Mouse (Mus musculus) hindbrain, embryonic 10.5 days (tissue): ENCODE results near the gene Ptpre. TPM values are rescaled to one million over a fixed set of nuclear protein-coding genes. Genes with fewer than 3 reads are reported as not detected.
A peak's percentile ranks its signal among the peaks of the same experiment; 100 is the strongest.

ENCODE experiments used
- DNase-seq: peaks from one replicate; pipeline ENCODE4 v3.0.0-alpha.2; 2017; ENCODE audit warnings: low spot score
- H3K27ac ChIP-seq: fragments of 300-500 bp; sonication (generic); 2 replicates; pipeline ENCODE4 v1.5.1; 2016; ENCODE audit warnings: mild to moderate bottlenecking, moderate library complexity
- H3K27me3 ChIP-seq: fragments of 300-500 bp; sonication (generic); 2 replicates; pipeline ENCODE4 v1.6.1; 2016; ENCODE audit warnings: mild to moderate bottlenecking; ENCODE audit not compliant: poor library complexity, insufficient read depth, severe bottlenecking
- H3K36me3 ChIP-seq: fragments of 300-500 bp; sonication (generic); 2 replicates; pipeline ENCODE4 v1.6.1; 2016; ENCODE audit warnings: mild to moderate bottlenecking, moderate library complexity
- H3K4me1 ChIP-seq: fragments of 300-500 bp; sonication (generic); replicated peaks from 2 replicates; pipeline ENCODE4 v1.6.1; 2016; ENCODE audit warnings: mild to moderate bottlenecking
- H3K4me3 ChIP-seq: fragments of 300-500 bp; sonication (generic); 2 replicates; pipeline ENCODE4 v1.5.1; 2016; ENCODE audit warnings: mild to moderate bottlenecking, moderate library complexity
- H3K9me3 ChIP-seq: fragments of 300-500 bp; sonication (generic); 2 replicates; pipeline ENCODE4 v1.6.1; 2016; ENCODE audit warnings: mild to moderate bottlenecking, moderate library complexity
- WGBS: fragments of 180-500 bp; shearing (Covaris S2); methylation state at CpG from one replicate; pipeline ENCODE4 v1.1.7; 2016; 5-methylcytosine and 5-hydroxymethylcytosine counted together
- polyA plus RNA-seq: library from polyadenylated mRNA; unstranded; fragments of >200 nt; fragmentation: Nextera tagmentation; extraction: Ambion mirVana; gene quantifications from 2 replicates; pipeline ENCODE4 v1.2.1, GENCODE M21; 2016

The Ptpre gene
- polyA plus RNA-seq, 1 experiment from 2014 or later, result 0.85 TPM

DNA sequence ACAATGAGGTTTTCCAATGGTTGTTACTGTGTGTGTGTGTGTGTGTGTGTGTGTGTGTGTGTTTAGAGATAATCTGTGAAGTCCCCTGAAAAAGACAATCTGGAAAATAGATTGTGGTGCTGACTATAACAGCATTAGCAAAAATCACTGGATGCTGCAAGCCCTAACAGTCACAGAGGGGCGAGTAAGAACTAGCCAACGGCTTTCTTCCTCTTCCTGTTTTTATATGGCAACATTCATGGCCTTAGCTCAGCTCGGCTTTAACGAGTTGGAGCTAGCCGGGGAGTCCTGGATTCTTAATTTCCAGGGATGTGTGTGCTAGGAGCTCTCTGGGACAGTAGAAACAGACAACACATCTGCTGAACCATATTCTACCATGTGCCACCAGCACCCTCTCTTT, 17.0 kb upstream of the Ptpre start:
- no peak overlapping the region for H3K4me3 ChIP-seq
- no peaks in the 10 kb centered on the region for H3K36me3 ChIP-seq
- 79% methylated on average over 5 of the region's 5 CpGs for WGBS

DNA sequence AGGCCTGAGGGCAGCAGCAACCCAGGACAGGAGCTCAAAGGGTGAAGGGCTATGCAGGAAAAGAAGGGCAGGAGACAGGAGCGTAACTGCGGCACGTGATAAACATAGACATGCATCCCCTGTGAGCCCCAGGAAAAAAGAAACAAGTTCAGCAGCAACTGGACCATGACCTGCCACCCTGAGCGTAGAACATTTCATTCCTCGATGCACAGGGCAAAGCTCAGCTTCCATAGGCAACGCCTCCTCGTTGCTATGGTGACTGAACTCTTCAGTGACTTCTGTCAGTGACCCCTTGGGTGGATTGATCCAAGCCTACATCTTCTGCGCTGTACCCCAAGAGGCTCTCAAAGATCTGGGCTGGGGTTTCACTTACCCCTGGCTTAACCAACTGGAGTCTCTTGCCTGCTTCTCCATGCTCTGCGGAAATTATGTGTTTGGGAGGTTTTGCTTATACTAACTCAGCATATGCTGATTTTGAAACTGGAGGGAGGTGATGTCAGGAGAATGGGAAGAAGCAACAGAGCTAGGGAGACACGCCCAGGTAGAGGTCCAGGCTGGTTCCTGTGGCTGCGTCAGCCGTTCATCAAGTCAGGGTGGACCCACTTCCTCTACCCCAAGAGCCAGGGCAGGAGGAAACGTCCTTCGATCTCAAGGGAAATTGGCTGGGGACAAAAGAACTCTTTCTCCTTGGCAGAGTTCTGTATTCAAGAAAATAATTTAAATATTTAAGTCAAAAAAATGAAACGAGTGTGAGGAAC, 15.3 kb upstream of the Ptpre start:
- Histone ChIP-seq H3K27me3 (peaks cover 6% of the 10 kb centered on the region; the same call in 1 of the 2 replicates), H3K27ac (no peak overlapping the region), H3K36me3 (no peaks in the 10 kb centered on the region), H3K4me1 (peaks cover 14% of the 10 kb centered on the region), H3K9me3 (no peaks in the 10 kb centered on the region), H3K4me3 (no peak overlapping the region)
- 58% methylated on average over 15 of the region's 15 CpGs for WGBS
- DNase-seq, result peak; percentile 36

More for the DNA sequence above, 17.0 kb upstream of the Ptpre start:
- H3K4me1 ChIP-seq, result peaks cover 14% of the 10 kb centered on the region
- peaks cover 3% of the 10 kb centered on the region; the same call in 1 of the 2 replicates for H3K27me3 ChIP-seq
- DNase-seq, result no peak
- H3K9me3 ChIP-seq, result no peaks in the 10 kb centered on the region
- H3K27ac ChIP-seq, result no peak overlapping the region

DNA sequence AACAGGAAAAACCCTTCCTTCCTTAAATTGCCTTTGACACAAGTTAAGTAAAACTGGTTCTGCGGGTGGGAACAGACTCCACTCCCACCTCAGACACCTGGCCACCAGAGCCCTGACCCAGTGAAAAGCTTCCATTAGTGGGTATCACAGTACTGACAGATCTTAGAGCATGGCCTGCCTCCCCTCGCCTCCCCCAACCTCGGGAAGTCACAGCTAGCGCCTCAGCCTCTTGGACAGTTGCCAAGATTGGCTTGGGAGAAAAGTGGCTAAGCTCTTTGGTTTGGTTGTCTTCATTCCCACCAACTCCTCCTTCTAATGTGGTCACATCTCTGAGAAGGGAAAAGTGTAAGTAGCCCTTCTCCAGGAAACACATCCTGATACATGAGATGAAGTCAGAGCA, 13.3 kb upstream of the Ptpre start:
- no peak for DNase-seq
- peaks cover 6% of the 10 kb centered on the region; the same call in 1 of the 2 replicates for H3K27me3 ChIP-seq
- 75% methylated on average over 4 of the region's 4 CpGs for WGBS

DNA sequence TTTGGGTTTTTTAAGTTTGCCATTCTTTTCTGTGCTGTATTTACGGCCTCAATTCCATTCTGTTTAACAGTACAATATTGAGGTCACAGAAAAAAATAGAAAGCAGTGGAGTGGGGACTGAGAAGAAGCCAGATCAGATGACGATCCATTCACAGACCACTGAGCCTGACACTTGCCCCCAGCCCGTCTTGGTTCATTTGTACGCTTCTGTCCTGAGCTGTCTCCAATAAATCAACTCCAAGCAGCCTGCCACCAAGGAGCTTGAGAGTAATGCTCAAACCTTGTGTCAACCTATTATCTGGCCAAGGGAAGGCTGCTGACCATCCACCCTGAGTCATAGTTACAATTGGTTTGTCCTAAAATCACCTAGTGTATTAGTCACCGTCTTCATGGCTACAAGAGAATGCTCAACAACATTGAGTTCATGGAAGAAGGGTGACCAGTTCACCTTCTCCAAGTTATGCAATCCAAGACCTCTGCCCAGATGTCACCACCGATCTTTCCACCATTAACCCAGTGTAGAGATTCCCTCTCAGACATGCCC, 12.8 kb upstream of the Ptpre start:
- Histone ChIP-seq H3K9me3 (no peaks in the 10 kb centered on the region), H3K4me1 (peaks cover 14% of the 10 kb centered on the region), H3K27ac (no peak overlapping the region), H3K4me3 (no peak overlapping the region), H3K36me3 (no peaks in the 10 kb centered on the region), H3K27me3 (peaks cover 6% of the 10 kb centered on the region; the same call in 1 of the 2 replicates)
- WGBS, result 85% methylated on average over 6 of the region's 6 CpGs
- DNase-seq, result no peak

More for the DNA sequence above, 13.3 kb upstream of the Ptpre start:
- Histone ChIP-seq H3K9me3 (no peaks in the 10 kb centered on the region), H3K4me3 (no peak overlapping the region), H3K36me3 (no peaks in the 10 kb centered on the region), H3K27ac (no peak overlapping the region), H3K4me1 (peaks cover 14% of the 10 kb centered on the region)

DNA sequence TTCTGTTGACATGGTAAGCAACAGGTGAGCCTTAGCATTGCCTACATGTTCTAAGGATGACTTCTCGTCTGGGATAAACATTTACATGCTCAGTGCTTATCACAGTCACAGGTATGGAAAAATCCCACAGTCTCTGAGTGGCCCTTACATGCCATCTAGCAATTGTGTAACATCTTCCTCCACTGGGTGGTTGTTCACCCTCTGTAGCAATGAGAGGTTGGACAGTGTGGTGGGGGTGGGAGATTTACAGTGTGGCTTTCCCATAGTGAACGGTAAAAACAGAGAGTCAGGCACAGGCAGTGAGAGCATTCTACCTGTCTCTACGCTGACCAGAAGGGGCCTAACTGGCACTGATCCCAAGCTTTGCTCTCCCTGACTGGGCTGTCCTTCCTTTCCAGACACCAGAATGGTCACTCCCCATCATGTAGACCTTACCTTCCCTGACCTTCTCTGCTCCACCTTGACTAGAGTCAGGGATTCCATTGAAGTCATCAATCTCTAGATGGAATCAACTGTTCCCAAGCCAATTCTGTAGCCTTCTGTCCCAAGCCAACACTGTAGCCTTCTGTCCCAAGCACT, 10.6 kb upstream of the Ptpre start:
- Histone ChIP-seq H3K27ac (no peak overlapping the region), H3K4me3 (no peak overlapping the region), H3K36me3 (no peaks in the 10 kb centered on the region), H3K27me3 (peaks cover 6% of the 10 kb centered on the region; the same call in 1 of the 2 replicates), H3K9me3 (no peaks in the 10 kb centered on the region), H3K4me1 (peaks cover 8% of the 10 kb centered on the region)
- no peak for DNase-seq
- WGBS, result 93% methylated on average over 3 of the region's 3 CpGs

DNA sequence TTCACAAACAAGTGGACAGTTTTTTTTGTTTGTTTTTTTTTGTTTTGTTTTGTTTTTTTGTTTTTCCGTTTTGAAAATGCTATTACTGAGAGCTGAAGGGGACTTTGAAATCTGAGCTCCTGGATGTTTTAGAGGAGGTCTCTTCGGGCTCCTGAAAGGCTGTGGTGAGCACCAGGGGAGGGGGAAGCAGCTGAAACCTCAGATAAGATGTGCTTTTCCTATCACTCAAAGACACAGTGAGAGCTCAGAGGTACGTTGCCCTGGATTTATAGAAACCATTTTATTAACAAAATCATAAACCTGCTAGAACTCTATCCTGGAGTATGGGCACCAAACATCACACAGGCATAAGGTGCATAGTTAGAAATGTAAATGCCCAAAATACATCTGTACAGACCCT, 10.1 kb upstream of the Ptpre start:
- Histone ChIP-seq H3K36me3 (no peaks in the 10 kb centered on the region), H3K4me1 (peaks cover 3% of the 10 kb centered on the region; the same call in 1 of the 2 replicates), H3K4me3 (no peak overlapping the region), H3K9me3 (no peaks in the 10 kb centered on the region), H3K27ac (no peak overlapping the region), H3K27me3 (peaks cover 6% of the 10 kb centered on the region; the same call in 1 of the 2 replicates)
- no peak for DNase-seq
- 66% methylated on average over 3 of the region's 3 CpGs for WGBS

DNA sequence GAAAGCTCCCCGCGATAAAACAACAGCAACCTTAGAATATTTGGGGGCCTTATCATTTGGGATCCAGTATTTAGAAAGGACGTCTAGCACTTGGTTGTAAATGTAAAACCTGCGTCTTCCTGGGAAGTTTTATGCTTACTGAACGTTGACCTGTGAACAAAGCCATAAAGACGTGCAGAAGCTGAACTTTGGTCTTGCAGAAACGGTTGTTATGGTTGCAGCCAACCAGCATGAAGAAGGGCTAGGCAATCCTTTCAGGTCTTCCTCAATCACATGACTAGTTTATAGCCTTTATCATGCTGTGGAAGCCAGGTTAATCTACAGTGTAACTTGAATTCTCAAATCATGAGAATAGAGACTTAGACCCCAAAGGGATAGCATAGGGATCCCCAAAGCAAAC, 8.8 kb upstream of the Ptpre start, which contains the start of gene Clrn3:
Clrn3 (minus strand) TSS at position 140 of the 400 bp plus-strand sequence.
- Histone ChIP-seq H3K9me3 (no peaks in the 10 kb centered on the region), H3K4me3 (no peak within 1 kb of the TSS), H3K36me3 (no peaks in the 10 kb centered on the region), H3K4me1 (no peaks in the 10 kb centered on the region), H3K27me3 (0 out of 2 replicates have a peak, but pooled peaks cover 5% of the 10 kb centered on the region), H3K27ac (no peak within 1 kb of the TSS)
- DNase-seq, result no peak
- WGBS, result 88% methylated on average over 7 of the region's 7 CpGs

DNA sequence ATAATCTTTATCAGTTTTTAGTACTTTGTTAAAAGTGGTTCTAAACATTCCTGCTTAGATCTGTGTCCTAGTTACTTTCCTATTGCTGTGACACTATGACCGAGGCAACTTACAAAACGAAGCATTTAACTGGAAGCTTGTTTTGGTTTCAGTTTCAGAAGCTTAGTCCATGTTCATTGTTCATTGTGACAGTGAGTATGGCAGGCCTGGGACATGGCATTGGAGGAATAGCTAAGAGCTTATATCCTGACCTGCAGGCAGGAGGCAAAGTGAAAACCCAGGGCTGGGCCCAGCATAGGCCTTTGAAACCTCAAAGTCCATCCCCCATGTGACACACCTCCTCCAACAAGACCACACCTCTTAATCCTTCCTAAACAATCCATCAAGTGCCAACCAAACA, 8.2 kb upstream of the Ptpre start:
- no peak overlapping the region for H3K4me3 ChIP-seq
- no peaks in the 10 kb centered on the region for H3K36me3 ChIP-seq
- 0 out of 2 replicates have a peak, but pooled peaks cover 2% of the 10 kb centered on the region for H3K27me3 ChIP-seq
- H3K27ac ChIP-seq, result no peak overlapping the region
- DNase-seq, result no peak
- 83% methylated on average over 2 of the region's 2 CpGs for WGBS
- H3K4me1 ChIP-seq, result no peaks in the 10 kb centered on the region
- H3K9me3 ChIP-seq, result no peaks in the 10 kb centered on the region

DNA sequence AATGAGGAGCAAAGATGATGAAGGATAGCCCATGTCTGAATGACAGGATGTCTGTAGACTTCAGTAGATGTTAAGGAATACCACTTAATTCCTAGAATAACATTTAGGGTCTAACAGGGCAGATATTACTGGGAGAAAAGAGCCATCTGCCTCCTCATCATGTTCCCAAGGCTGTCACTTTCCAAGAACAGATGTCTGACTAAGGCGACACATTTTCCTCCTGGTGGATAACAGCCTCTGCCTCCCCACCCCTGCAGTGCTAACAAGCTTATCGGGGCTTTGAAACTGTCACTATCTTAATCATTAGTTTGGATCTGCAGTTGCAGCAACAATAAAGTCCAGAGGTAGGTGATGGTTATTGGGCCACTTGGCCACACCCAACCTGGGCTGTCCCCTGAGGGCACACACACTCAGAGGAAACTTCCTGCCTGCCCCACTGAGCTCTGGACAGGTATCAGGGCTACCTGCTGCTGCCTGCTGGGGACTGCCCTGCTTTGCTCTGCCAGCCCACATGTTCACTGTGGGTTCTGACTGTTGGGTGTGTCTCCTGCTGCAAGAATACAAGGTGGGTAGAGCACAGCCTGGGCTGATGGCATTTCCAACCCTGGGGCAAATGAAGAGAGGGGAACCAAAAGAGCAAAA, 2.6 kb upstream of the Ptpre start:
- Histone ChIP-seq H3K4me1 (peaks cover 13% of the 10 kb centered on the region), H3K36me3 (no peaks in the 10 kb centered on the region), H3K27ac (no peak overlapping the region), H3K4me3 (no peak overlapping the region), H3K27me3 (peaks cover 25% of the 10 kb centered on the region), H3K9me3 (no peaks in the 10 kb centered on the region)
- 77% methylated on average over 2 of the region's 2 CpGs for WGBS
- DNase-seq, result no peak

DNA sequence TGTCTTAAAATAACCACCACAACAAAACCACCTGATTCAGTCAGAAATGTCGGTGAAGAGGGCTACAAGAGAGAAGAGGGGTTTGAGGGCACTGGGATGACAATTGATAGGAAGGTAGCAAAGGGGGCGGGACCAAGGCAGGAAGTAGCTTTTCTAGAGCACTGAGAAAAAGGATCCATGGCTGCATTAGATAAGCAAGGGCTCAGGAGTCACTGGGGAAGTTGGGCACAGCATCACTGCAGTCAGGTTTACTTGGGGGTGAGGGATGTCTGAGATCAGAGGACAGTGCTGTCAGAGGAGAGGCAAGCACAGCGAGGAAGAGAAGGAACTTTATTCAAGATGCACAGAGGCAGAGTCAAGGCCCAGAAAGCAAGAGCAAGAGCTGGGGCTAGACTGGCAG, 1.4 kb upstream of the Ptpre start:
- DNase-seq, result no peak
- WGBS, result 83% methylated on average over 3 of the region's 3 CpGs
- H3K27me3 ChIP-seq, result peaks cover 34% of the 10 kb centered on the region
- H3K36me3 ChIP-seq, result no peaks in the 10 kb centered on the region
- no peak overlapping the region for H3K27ac ChIP-seq
- no peak overlapping the region for H3K4me3 ChIP-seq
- peaks cover 13% of the 10 kb centered on the region for H3K4me1 ChIP-seq
- H3K9me3 ChIP-seq, result no peaks in the 10 kb centered on the region

DNA sequence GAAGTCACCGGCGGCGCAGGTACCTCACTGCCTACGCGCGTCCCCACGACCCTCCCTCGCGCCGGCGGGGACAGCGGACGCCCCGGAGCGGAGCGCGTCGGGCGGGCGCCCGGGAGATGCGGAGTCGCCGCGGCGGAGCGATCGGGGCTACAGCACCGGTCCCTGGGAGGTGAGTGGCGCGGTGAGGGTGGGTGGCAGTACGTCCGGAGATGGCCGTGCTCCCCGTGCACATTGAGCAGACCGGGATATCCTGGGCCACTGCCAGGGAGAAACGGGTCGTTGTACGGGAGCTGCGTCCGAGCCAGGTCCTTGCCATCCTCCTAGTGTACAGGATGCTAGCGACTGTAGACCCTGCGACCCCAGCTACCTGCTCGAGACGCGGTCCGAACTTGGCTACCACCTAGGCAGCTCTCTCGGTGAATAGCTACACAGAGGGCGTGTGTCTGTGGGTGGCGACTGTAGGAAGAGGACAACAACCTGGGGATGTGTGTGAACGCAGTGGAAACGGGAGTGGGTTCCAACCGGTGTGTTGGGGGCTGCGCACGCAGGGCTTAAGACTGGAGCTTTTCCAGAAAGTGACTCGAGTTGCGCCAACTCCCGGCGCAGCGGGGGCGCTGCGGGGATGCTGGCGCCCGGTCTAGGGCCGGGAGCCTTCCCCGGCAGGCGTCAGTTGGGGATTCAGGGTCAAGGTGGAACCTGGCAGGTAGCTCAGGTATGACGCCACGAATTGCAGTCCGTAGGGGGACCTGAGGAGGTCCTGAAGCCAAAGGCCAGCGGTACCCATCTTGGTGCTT, 864 bp downstream of the Ptpre start:
- WGBS, result 2% methylated on average over 71 of the region's 71 CpGs
- H3K9me3 ChIP-seq, result no peaks in the 10 kb centered on the region
- no peak for DNase-seq
- H3K36me3 ChIP-seq, result no peaks in the 10 kb centered on the region
- H3K27ac ChIP-seq, result peak overlapping the region; percentile 72
- H3K4me1 ChIP-seq, result peaks cover 18% of the 10 kb centered on the region
- H3K4me3 ChIP-seq, result peak overlapping the region; percentile 73
- H3K27me3 ChIP-seq, result peaks cover 34% of the 10 kb centered on the region

DNA sequence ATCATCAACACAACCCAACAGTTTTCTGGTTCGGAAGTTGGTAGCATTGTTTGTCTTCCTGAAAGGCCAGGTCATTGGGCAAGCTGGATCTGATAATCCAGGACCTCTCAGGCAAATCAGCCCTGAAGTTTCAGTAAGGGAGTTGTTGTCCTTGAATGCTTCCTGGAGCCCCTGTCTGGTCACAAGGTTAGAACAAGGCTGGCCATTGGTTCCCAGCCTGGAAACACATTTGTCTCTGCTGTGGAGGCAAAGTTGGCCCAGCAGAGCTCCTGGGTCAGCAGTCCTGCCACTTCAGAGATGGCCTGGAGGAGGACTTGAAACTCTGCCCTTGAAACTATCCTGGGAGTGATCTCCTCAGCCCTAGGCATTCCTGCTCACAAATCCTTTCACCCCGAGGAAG, 2.1 kb downstream of the Ptpre start:
- no peak overlapping the region for H3K4me3 ChIP-seq
- no peak for DNase-seq

More for the DNA sequence above, 2.1 kb downstream of the Ptpre start:
- Histone ChIP-seq H3K4me1 (peaks cover 18% of the 10 kb centered on the region), H3K27me3 (peaks cover 34% of the 10 kb centered on the region), H3K36me3 (no peaks in the 10 kb centered on the region), H3K27ac (no peak overlapping the region), H3K9me3 (no peaks in the 10 kb centered on the region)
- 90% methylated on average over 2 of the region's 2 CpGs for WGBS
